Mouse (Mus musculus) intestine, postnatal 0 days (tissue): ENCODE data around the gene Nup153. TPM values are rescaled to one million over a fixed set of nuclear protein-coding genes. Genes with fewer than 3 reads are reported as not detected.
A peak's percentile ranks its signal among the peaks of the same experiment; 100 is the strongest.

Experiments used
- ATAC-seq: fragments of 200-750 bp; cut with Nextera tagmentation; 2 replicates; pipeline ENCODE4 v1.8.0; 2017; ENCODE audit warnings: mild to moderate bottlenecking, moderate TSS enrichment, moderate library complexity
- H3K27ac ChIP-seq: fragments of 300-500 bp; sonication (generic); 2 replicates; pipeline ENCODE4 v1.5.1; 2014; ENCODE audit warnings: mild to moderate bottlenecking, low read depth, low read length, moderate library complexity
- H3K27me3 ChIP-seq: fragments of 300-500 bp; sonication (generic); replicated peaks from 2 replicates; pipeline ENCODE4 v1.6.1; 2014; ENCODE audit warnings: low read length, mixed read lengths; ENCODE audit not compliant: control insufficient read depth, insufficient read depth
- H3K36me3 ChIP-seq: fragments of 300-500 bp; sonication (generic); 2 replicates; pipeline ENCODE4 v1.6.1; 2014; ENCODE audit warnings: mild to moderate bottlenecking, moderate library complexity; ENCODE audit not compliant: control insufficient read depth, insufficient read depth
- H3K4me1 ChIP-seq: fragments of 300-500 bp; sonication (generic); replicated peaks from 2 replicates; pipeline ENCODE4 v1.6.1; 2014; ENCODE audit warnings: antibody characterized with exemption, low read length, mixed read lengths; ENCODE audit not compliant: control insufficient read depth, insufficient read depth
- H3K4me2 ChIP-seq: fragments of 300-500 bp; sonication (generic); replicated peaks from 2 replicates; pipeline ENCODE4 v1.6.1; 2014; ENCODE audit warnings: low read depth, mild to moderate bottlenecking, moderate library complexity
- H3K4me3 ChIP-seq: fragments of 300-500 bp; sonication (generic); 2 replicates; pipeline ENCODE4 v1.5.1; 2014; ENCODE audit warnings: low read depth, low read length
- H3K9ac ChIP-seq: fragments of 300-500 bp; sonication (generic); 2 replicates; pipeline ENCODE4 v1.6.1; 2014; ENCODE audit warnings: mild to moderate bottlenecking, low read depth, low read length
- H3K9me3 ChIP-seq: fragments of 300-500 bp; sonication (generic); 2 replicates; pipeline ENCODE4 v1.6.1; 2016; ENCODE audit warnings: mixed run types; ENCODE audit not compliant: control insufficient read depth
- CTCF ChIP-seq: sonication (generic); IDR thresholded peaks from 2 replicates; pipeline ENCODE4 v1.5.1; 2016; ENCODE audit warnings: low read depth, mild to moderate bottlenecking, control low read depth, antibody characterized with exemption, moderate library complexity
- WGBS: fragments of 180-500 bp; shearing (Covaris S2); extraction: QIAGEN DNeasy Blood & Tissue Kit; methylation state at CpG from one replicate; pipeline ENCODE4 v1.1.7; 2014; 5-methylcytosine and 5-hydroxymethylcytosine counted together
- polyA plus RNA-seq: library from polyadenylated mRNA; unstranded; fragments of >200 nt; fragmentation: Nextera tagmentation; extraction: Ambion mirVana; gene quantifications from 2 replicates; pipeline ENCODE4 v1.2.1, GENCODE M21; 2015

Gene Nup153
- polyA plus RNA-seq, 1 experiment from 2014 or later: 6.5 TPM

DNA sequence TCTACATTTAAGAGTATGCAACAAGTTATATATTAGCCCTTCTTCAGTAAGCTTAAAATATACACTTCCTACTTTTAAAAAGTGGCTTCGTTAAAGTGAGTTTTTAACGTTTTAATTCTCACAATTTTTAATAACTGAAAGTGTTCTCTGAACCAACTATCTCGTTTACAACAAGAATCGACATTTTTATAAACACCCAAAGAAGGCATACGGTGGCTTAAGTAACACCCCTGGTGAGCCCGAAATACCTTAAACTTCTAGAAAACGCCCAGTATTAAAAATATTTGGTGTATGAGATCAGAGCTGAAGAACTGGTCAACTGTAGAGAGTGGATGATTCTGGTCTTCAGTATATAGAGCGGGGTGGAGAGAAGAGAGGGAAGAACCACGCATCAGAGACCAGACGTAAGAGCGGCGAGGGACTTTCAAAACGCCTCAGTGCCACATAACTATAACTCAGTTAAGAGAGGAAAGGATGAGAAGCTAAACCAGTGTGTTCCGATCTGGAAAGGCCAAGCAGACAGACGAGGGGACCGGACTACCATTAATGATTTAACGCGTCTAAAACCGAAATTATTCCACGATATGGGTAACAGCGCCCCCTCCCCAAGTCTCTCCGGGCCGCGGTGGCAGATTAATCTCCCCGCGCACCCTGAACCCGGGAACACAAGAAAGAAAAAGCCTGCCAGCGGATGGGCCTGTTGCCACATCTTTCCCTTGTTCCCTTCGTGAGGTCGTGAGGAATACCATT, 1.3 kb downstream of the Nup153 start:
- Histone ChIP-seq H3K4me1 (no peaks in the 10 kb centered on the region), H3K9ac (peak overlapping the region; percentile 78), H3K27ac (peak overlapping the region; percentile 94; the same call in 1 of the 2 replicates), H3K36me3 (no peaks in the 10 kb centered on the region), H3K27me3 (no peaks in the 10 kb centered on the region), H3K4me2 (peak overlapping the region; percentile 85), H3K4me3 (peak overlapping the region; percentile 96), H3K9me3 (no peaks in the 10 kb centered on the region)
- no peak; the same call in 1 of the 2 replicates for TF ChIP-seq CTCF
- no peak for ATAC-seq
- WGBS: under 1% methylated on average over 30 of the region's 30 CpGs

GRCm38 (mm10) chr13:46725227-46725626, 2.5 kb downstream of the Nup153 start:
- Histone ChIP-seq H3K4me3 (no peak overlapping the region), H3K9ac (no peak overlapping the region), H3K9me3 (no peaks in the 10 kb centered on the region), H3K4me2 (peak overlapping the region; percentile 85; the same call in 1 of the 2 replicates), H3K27ac (no peak overlapping the region), H3K36me3 (no peaks in the 10 kb centered on the region), H3K4me1 (no peaks in the 10 kb centered on the region), H3K27me3 (no peaks in the 10 kb centered on the region)
- ATAC-seq: no peak
- no peak for TF ChIP-seq CTCF
- 15% methylated on average over 2 of the region's 2 CpGs for WGBS

DNA sequence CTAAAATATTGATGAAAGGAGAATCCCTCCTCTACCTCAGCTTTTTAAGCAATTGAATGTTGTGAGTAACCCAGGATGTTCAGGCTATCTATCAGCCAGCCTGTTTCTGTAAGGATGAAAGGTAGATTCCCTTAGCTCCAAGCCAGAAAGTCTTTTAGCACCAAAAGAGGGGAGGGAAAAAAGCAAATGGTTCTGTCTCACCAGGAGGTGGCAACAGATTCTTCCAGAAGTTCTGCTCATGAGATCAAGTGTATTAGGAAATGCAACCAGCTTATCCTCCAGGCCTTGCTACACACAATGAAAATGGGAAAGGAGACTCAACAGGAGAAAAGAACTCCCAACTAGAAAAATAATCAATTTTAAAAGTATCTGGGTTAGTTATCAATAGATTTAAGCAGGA, 3.4 kb downstream of the Nup153 start:
- Histone ChIP-seq H3K4me1 (no peaks in the 10 kb centered on the region), H3K27me3 (no peaks in the 10 kb centered on the region), H3K4me3 (no peak overlapping the region), H3K36me3 (no peaks in the 10 kb centered on the region), H3K4me2 (no peak overlapping the region), H3K9me3 (no peaks in the 10 kb centered on the region), H3K27ac (no peak overlapping the region), H3K9ac (no peak overlapping the region)
- TF ChIP-seq CTCF: peak; percentile 59
- no peak for ATAC-seq

GRCm38 (mm10) chr13:46721009-46721408, 6.7 kb downstream of the Nup153 start:
- no peaks in the 10 kb centered on the region for H3K9me3 ChIP-seq
- no peaks in the 10 kb centered on the region for H3K4me1 ChIP-seq
- H3K4me2 ChIP-seq: no peak overlapping the region
- no peaks in the 10 kb centered on the region; the same call in 1 of the 2 replicates for H3K36me3 ChIP-seq
- TF ChIP-seq CTCF: no peak
- no peaks in the 10 kb centered on the region for H3K27me3 ChIP-seq
- no peak for ATAC-seq
- no peak overlapping the region for H3K9ac ChIP-seq
- H3K4me3 ChIP-seq: no peak overlapping the region
- no peak overlapping the region for H3K27ac ChIP-seq

GRCm38 (mm10) chr13:46718893-46719400, 8.8 kb downstream of the Nup153 start:
- no peak overlapping the region for H3K4me2 ChIP-seq
- WGBS: 87% methylated on average over 5 of the region's 5 CpGs
- ATAC-seq: no peak
- H3K4me3 ChIP-seq: no peak overlapping the region
- no peak for TF ChIP-seq CTCF
- no peaks in the 10 kb centered on the region for H3K9me3 ChIP-seq
- H3K27ac ChIP-seq: no peak overlapping the region
- H3K27me3 ChIP-seq: no peaks in the 10 kb centered on the region
- H3K36me3 ChIP-seq: peaks cover under 1% of the 10 kb centered on the region; the same call in 1 of the 2 replicates
- H3K4me1 ChIP-seq: no peaks in the 10 kb centered on the region
- H3K9ac ChIP-seq: no peak overlapping the region

DNA sequence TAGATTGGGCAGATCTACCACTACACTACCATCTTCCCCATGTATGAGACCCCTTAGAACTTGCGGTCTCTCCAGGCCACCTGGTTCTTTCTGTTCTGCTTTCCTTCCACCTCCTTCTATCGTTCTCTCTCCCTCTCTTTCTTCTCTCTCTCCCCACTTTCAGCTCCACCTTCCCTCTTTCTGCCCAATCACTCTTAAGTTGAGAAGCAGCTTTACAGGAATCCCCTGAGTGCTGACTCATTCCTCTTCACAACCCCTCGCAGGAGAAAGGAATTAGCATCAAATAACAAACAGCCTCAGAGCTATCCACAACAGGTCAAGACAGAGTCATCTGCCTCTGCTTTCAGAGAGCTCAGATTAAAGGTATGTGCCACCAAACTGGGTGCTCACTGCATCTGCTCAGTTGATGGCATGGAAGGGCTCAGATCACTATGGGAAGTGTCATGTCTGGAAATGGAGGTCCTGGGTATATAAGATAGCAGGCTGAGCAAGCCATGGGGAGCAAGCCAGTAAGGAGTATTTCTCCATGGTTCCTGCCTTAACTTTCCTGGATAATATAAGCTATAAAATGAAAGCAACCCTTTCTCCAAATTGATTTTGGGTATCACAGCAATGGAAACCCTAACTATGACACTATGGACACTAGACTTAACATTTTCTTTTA, 11.6 kb downstream of the Nup153 start:
- peaks cover 23% of the 10 kb centered on the region for H3K36me3 ChIP-seq
- TF ChIP-seq CTCF: no peak
- no peak for ATAC-seq
- H3K4me3 ChIP-seq: no peak overlapping the region
- 63% methylated on average over 3 of the region's 3 CpGs for WGBS
- no peak overlapping the region for H3K9ac ChIP-seq
- H3K27me3 ChIP-seq: no peaks in the 10 kb centered on the region
- H3K27ac ChIP-seq: no peak overlapping the region
- H3K9me3 ChIP-seq: no peaks in the 10 kb centered on the region
- H3K4me1 ChIP-seq: no peaks in the 10 kb centered on the region
- H3K4me2 ChIP-seq: no peak overlapping the region
